Mouse (Mus musculus) cerebellum, postnatal 36 days (tissue): ENCODE measurements around the gene Plcb3.
"Not testable (repeated sequence)": the region's sequence is repeated elsewhere in the genome, so short reads cannot be mapped to it uniquely, and the experiment has no call there.

Experiments used
- DNase-seq, 2 experiments: peaks; one replicate each; pipeline ENCODE4 v3.0.0; 2021 to 2022; ENCODE audit warnings: mixed read lengths in 2 of 2

Plcb3 gene

GRCm38 (mm10) chr19:6919876-6920740 lies 56.2 kb downstream of the Plcb3 start:
- DNase-seq = peak in 1 of 2 experiments; percentile 44

- no peak for DNase-seq
These were observed 56.8 kb downstream of the Plcb3 start for GRCm38 (mm10) chr19:6919431-6919830.

- DNase-seq = no peak
These were observed 57.9 kb downstream of the Plcb3 start for GRCm38 (mm10) chr19:6918321-6918720.

GRCm38 (mm10) chr19:6916496-6916895 lies 59.8 kb downstream of the Plcb3 start:
- DNase-seq = no peak

GRCm38 (mm10) chr19:6915276-6915675 lies 61.0 kb downstream of the Plcb3 start:
- DNase-seq = no peak

GRCm38 (mm10) chr19:6914540-6914939 lies 61.7 kb downstream of the Plcb3 start:
- no peak for DNase-seq

GRCm38 (mm10) chr19:6913991-6914390 lies 62.3 kb downstream of the Plcb3 start:
- DNase-seq = no peak

- no peak for DNase-seq
These were observed 63.2 kb downstream of the Plcb3 start for GRCm38 (mm10) chr19:6913036-6913435.

- no peak for DNase-seq
These were observed 63.9 kb downstream of the Plcb3 start for GRCm38 (mm10) chr19:6912205-6912970.

- DNase-seq = no peak
These were observed 64.9 kb downstream of the Plcb3 start for GRCm38 (mm10) chr19:6911101-6912074.

- not testable (repeated sequence) for DNase-seq
These were observed 66.0 kb downstream of the Plcb3 start for GRCm38 (mm10) chr19:6910306-6910705.

- peak; percentile 85 to 90 for DNase-seq
These were observed 66.6 kb downstream of the Plcb3 start, which contains the start of the genes Trmt112 and Prdx5 for GRCm38 (mm10) chr19:6909507-6910289. Gene Trmt112, plus strand, starts transcription at chr19:6909698. Gene Prdx5, minus strand, starts transcription at chr19:6910106.

- no peak for DNase-seq
These were observed 67.2 kb downstream of the Plcb3 start for GRCm38 (mm10) chr19:6909021-6909420.

- no peak for DNase-seq
These were observed 68.3 kb downstream of the Plcb3 start for GRCm38 (mm10) chr19:6907811-6908540.

GRCm38 (mm10) chr19:6907094-6907493 lies 69.2 kb downstream of the Plcb3 start:
- no peak for DNase-seq

- no peak for DNase-seq
These were observed 70.1 kb downstream of the Plcb3 start for GRCm38 (mm10) chr19:6906199-6906598.

GRCm38 (mm10) chr19:6905498-6906159 lies 70.6 kb downstream of the Plcb3 start:
- no peak for DNase-seq

- DNase-seq = no peak
These were observed 71.4 kb downstream of the Plcb3 start for GRCm38 (mm10) chr19:6904846-6905245.

- no peak for DNase-seq
These were observed 73.2 kb downstream of the Plcb3 start for GRCm38 (mm10) chr19:6903031-6903430.
